Mouse (Mus musculus): ENCODE measurements around the gene Ms4a6b. TPM values are rescaled to one million over a fixed set of nuclear protein-coding genes. Genes with fewer than 3 reads are reported as not detected.
"Not testable (repeated sequence)": the region's sequence is repeated elsewhere in the genome, so short reads cannot be mapped to it uniquely, and the experiment has no call there.

Ms4a6b gene
- 1.6 and 2.1 TPM in 2 replicates for polyA plus RNA-seq (2016; fragmentation: Nextera tagmentation; extraction: Ambion mirVana)

DNA sequence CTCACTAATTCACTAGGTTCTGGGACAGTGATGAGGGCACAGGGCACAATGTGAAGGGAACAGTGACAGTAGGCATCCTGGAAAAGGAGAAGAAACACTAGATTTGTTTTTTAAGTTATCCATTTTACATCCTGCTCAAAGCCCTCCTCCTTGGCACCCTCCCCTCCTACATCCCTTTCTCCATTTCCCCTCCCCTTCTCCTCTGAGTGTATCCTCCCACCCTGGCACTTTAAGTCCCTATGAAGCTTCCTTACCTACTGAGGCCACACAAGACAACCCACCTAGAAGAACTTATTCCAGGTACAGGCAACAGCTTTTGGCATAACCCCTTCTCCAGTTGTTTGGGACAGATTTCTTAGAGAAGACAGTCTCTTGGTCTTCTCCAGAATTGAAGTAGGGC is at the start of gene Ms4a6b:
TSS of gene Ms4a6b (plus strand) at position 267 of the 400 bp plus-strand sequence.
- Histone ChIP-seq H3K4me1 (no peaks in the 10 kb centered on the region), H3K4me2 (no peak within 1 kb of the TSS), H3K9me3 (no peaks in the 10 kb centered on the region), H3K27ac (no peak within 1 kb of the TSS), H3K36me3 (replicated peaks) (no peaks in the 10 kb centered on the region), H3K4me3 (replicated peaks) (no peak within 1 kb of the TSS), H3K9ac (no peak within 1 kb of the TSS), H3K27me3 (no peaks in the 10 kb centered on the region)
- no peak for ATAC-seq (ENCODE audit: low FRiP score)

DNA sequence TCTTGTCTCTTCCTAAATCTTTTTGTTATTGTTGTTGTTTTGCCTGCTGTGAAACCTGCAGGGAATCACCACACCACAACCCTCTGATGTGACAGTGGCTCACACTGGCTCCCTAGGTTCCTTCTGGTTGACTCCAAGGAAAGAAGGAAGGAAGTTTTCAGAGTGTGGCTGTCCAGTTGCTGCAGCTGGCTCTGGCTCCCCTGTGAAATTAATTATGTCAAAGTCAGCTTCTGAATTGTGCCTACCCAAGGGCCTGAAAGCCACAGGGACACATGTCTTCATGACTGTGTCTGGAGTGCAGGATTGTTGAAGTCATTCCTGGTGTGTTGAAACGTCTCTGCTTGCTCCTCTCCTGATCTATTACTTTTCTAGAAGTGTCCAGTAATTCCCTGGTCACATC is 48.0 kb upstream of the Ms4a6b start:
- H3K4me3 ChIP-seq (replicated peaks); H3K36me3 ChIP-seq (replicated peaks); H3K9ac ChIP-seq; H3K9me3 ChIP-seq; ATAC-seq (ENCODE audit: low FRiP score); H3K4me2 ChIP-seq; H3K27me3 ChIP-seq; H3K27ac ChIP-seq; H3K4me1 ChIP-seq: not testable (repeated sequence)
- 52% methylated on average over 1 of the region's 1 CpGs for WGBS

DNA sequence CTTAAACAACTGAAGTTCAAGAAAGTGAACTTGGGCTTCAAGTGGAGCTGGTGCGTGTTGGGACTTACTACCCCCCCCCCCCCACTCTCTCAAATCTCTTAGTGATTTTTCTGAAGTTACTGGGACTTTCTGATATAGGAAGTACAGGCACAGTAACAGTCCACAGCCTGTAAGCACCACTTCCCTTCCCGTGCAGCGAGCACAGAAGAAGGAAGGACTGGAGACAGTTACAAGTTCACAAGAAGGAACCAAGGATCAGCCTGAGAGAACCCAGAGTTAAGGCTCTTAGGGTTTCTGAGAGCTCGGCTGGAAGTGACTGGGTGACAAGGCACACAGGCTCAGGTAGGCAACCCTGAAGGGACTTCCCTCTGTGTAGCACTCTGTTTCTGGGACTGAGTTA is 47.1 kb upstream of the Ms4a6b start, which contains the start of gene Ms4a6c:
TSS of gene Ms4a6c (plus strand) at position 152 of the 400 bp plus-strand sequence.
- H3K9ac ChIP-seq; ATAC-seq (ENCODE audit: low FRiP score); H3K4me1 ChIP-seq; H3K9me3 ChIP-seq; H3K36me3 ChIP-seq (replicated peaks); H3K27ac ChIP-seq; H3K4me3 ChIP-seq (replicated peaks); H3K27me3 ChIP-seq; H3K4me2 ChIP-seq: not testable (repeated sequence)
- WGBS: 90% methylated on average over 4 of the region's 4 CpGs

DNA sequence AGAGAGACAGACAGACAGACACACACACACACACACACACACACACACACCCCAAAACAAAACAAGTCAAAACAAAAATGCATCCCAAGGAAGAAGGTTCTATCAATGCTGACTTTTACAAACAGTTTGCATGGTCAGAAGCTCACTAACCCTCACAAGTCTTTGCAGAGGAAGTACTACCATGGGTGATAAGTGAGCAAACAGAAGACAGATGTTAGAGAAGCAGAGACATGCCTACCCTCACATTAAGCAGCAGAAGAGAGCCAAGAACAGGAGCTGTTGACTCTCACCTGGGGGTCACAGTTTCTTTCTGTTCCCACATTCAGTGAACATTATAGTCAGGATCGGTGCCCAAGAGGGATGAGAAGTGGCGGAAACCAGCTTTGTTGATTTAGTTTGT is 36.6 kb upstream of the Ms4a6b start:
- Histone ChIP-seq H3K4me1 (no peaks in the 10 kb centered on the region), H3K36me3 (replicated peaks) (no peaks in the 10 kb centered on the region), H3K4me2 (no peak overlapping the region), H3K27ac (no peak overlapping the region), H3K27me3 (no peaks in the 10 kb centered on the region), H3K9ac (no peak overlapping the region), H3K4me3 (replicated peaks) (no peak overlapping the region), H3K9me3 (no peaks in the 10 kb centered on the region)
- 96% methylated on average over 2 of the region's 2 CpGs for WGBS
- no peak for ATAC-seq (ENCODE audit: low FRiP score)

DNA sequence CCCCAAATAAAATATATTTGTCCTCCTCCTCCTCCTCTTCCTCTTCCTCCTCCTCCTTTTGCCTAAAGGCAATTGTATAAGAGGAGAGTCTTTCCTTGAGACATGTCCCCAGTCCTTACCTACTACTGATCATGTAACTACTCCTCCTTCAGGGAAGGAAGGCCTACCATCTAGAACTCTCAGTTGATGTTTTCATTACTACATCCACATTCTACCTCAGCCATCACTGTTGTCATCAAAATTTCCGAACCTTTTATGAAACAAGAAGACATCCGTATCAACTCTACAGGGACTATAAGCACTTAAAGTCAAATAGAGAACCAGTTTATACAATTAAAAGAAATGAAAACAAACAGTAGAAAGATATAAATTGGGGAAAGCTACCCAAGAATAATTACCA is 33.6 kb upstream of the Ms4a6b start:
- no peak overlapping the region for H3K27ac ChIP-seq
- no peak for ATAC-seq (ENCODE audit: low FRiP score)
- WGBS: 92% methylated on average over 2 of the region's 2 CpGs
- H3K36me3 ChIP-seq (replicated peaks): no peaks in the 10 kb centered on the region
- H3K9me3 ChIP-seq: no peaks in the 10 kb centered on the region
- H3K4me1 ChIP-seq: no peaks in the 10 kb centered on the region
- no peak overlapping the region for H3K4me2 ChIP-seq
- no peaks in the 10 kb centered on the region for H3K27me3 ChIP-seq
- H3K4me3 ChIP-seq (replicated peaks): no peak overlapping the region
- H3K9ac ChIP-seq: no peak overlapping the region

DNA sequence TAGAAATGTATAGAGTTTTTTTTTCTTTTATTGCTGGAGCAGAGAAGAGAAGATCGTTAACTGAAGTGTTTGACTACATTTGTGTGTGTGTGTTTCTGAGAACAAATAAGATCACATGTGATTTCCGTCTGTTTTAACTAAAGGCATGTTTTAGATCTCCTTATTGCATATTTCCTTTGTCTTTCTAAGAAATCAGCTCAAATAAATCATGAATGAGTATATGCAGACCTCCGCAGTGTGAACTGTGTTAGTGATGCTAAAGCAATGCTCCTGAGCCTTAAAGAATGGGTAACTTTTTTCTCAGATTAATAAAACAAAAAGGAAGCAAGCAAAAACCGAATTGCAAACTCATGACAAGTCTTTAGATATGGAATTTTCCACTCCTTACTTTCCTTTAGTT is 32.4 kb upstream of the Ms4a6b start:
- Histone ChIP-seq H3K27ac (no peak overlapping the region), H3K36me3 (replicated peaks) (no peaks in the 10 kb centered on the region), H3K4me1 (no peaks in the 10 kb centered on the region), H3K4me2 (no peak overlapping the region), H3K9me3 (no peaks in the 10 kb centered on the region), H3K4me3 (replicated peaks) (no peak overlapping the region), H3K9ac (no peak overlapping the region), H3K27me3 (no peaks in the 10 kb centered on the region)
- 74% methylated on average over 4 of the region's 4 CpGs for WGBS
- no peak for ATAC-seq (ENCODE audit: low FRiP score)

DNA sequence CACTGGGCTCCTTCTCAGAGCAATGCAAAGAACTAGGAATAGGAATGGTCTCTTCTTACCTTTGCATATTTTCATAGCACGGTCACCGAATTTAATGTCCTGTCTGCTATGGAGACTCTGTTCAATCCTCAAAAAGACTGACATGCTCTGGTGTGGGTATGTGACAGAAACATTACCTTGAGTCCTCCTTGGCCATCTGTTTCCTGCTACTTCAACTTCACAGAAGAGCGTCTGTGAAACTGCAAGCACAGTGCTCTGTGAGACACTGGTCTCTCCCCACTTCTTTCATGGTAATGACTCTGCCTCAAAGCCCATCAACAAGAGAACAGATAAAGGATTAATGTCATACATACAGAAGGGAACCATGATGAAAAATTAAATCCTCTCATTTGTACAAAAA is 31.9 kb upstream of the Ms4a6b start:
- Histone ChIP-seq H3K27me3 (no peaks in the 10 kb centered on the region), H3K9ac (no peak overlapping the region), H3K9me3 (no peaks in the 10 kb centered on the region), H3K4me3 (replicated peaks) (no peak overlapping the region), H3K36me3 (replicated peaks) (no peaks in the 10 kb centered on the region), H3K4me2 (no peak overlapping the region), H3K27ac (no peak overlapping the region), H3K4me1 (no peaks in the 10 kb centered on the region)
- 86% methylated on average over 3 of the region's 3 CpGs for WGBS
- no peak for ATAC-seq (ENCODE audit: low FRiP score)

DNA sequence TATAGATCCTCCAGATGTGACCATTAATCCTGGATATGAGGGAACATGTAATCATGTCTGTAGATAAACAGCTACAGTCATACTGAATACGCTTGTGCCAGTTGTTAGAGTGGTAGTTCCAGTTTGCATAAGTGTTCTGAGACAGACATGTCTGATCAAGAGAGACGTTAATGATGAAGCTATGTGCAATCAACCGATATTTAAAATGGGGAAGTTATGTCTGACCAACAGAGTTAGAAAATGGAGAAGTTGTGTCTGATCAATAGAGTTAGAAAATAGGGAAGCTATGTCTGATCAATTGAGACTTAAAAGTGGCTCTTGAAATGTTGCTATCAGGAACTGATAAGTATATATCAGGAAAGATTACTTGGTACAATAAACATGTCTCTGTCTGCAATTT is 31.0 kb upstream of the Ms4a6b start:
- no peak for ATAC-seq (ENCODE audit: low FRiP score)
- H3K4me2 ChIP-seq: no peak overlapping the region
- no peak overlapping the region for H3K4me3 ChIP-seq (replicated peaks)
- H3K9me3 ChIP-seq: no peaks in the 10 kb centered on the region
- H3K27ac ChIP-seq: no peak overlapping the region
- 93% methylated on average over 3 of the region's 3 CpGs for WGBS
- H3K27me3 ChIP-seq: no peaks in the 10 kb centered on the region
- no peak overlapping the region for H3K9ac ChIP-seq
- no peaks in the 10 kb centered on the region for H3K36me3 ChIP-seq (replicated peaks)
- H3K4me1 ChIP-seq: no peaks in the 10 kb centered on the region

DNA sequence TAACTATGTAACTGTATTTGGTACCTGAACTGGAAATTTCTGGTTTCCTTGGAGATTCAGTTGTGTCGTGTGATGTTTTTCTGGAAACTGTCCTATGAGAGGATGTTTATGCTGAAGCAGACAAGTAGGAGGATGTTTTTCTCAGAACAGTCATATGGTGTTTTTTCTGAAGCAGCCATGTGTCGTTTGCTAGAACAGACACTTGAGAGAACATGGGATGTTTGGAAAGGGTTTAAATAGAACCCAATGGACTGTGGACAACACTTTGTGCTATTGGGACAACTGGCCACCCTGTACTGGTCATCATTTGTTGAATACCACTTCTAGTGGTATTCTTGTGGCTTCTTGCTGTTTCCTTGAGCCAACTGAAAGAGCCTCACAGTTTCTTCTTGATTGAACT is 30.6 kb upstream of the Ms4a6b start, which contains the start of gene Gm8369:
TSS of gene Gm8369 (plus strand) at position 193 of the 400 bp plus-strand sequence.
- Histone ChIP-seq H3K36me3 (replicated peaks) (no peaks in the 10 kb centered on the region), H3K4me1 (no peaks in the 10 kb centered on the region), H3K4me3 (replicated peaks) (no peak within 1 kb of the TSS), H3K9ac (no peak within 1 kb of the TSS), H3K27me3 (no peaks in the 10 kb centered on the region), H3K9me3 (no peaks in the 10 kb centered on the region), H3K27ac (no peak within 1 kb of the TSS), H3K4me2 (no peak within 1 kb of the TSS)
- WGBS: 85% methylated on average over 2 of the region's 2 CpGs
- ATAC-seq (ENCODE audit: low FRiP score): no peak

DNA sequence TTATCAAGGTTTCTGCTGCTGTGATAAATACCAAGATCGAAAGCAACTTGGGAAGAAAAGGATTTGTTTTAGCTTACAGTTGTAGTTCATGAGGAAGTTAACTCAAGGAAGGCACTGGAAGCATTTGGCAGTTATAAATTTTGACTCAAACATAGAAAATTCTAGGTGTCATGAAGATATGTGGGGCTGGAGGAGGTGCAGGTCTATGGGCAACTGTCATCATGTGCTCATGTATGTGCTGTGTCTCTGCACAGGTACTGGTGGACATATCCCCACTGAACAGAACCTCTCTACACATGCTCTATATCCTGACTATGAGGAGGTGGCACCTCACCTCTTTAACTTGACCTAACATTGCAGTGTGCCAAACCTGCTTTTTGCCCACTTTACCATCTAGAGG is 29.7 kb upstream of the Ms4a6b start:
- H3K9me3 ChIP-seq: no peaks in the 10 kb centered on the region
- no peak overlapping the region for H3K9ac ChIP-seq
- no peak overlapping the region for H3K4me3 ChIP-seq (replicated peaks)
- no peaks in the 10 kb centered on the region for H3K4me1 ChIP-seq
- 88% methylated on average over 1 of the region's 1 CpGs for WGBS
- ATAC-seq (ENCODE audit: low FRiP score): no peak
- H3K4me2 ChIP-seq: no peak overlapping the region
- no peaks in the 10 kb centered on the region for H3K27me3 ChIP-seq
- no peaks in the 10 kb centered on the region for H3K36me3 ChIP-seq (replicated peaks)
- no peak overlapping the region for H3K27ac ChIP-seq

DNA sequence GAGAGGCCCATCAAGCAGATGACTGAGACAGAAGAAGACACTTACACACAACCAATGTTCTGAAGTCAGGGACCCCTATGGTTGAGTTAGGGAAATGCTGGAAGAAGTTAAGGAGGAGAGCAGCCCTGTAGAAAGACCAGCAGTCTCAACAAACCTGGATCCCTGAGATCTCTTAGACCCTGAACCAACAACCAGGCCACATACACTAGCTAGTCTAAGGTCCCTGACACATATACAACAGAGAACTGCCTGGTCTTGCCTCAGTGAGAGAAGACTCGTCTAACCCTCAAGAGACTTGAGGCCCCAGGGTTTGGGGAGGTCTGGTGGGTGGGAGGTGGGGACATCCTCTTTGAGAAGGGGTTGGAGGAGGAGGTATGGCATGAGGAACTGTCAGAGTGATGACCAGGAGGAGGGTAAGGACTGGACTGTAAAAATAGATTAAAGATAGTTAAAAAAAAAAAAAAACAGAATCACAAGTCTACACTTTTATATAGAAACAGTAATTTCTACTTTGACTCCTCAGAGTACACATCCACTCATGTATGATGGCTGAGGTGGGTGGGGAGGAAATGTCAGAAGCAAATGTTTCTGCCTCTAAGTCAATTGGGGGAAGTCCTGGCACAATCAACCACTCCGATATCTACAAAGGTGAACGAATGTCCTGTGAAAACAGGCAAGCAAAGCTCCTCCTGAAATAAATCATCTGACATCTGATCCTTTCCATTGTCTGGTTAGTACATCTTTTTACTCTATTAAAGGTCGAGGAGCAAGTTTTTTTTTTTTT is 24.7 kb upstream of the Ms4a6b start:
- H3K27me3 ChIP-seq: no peaks in the 10 kb centered on the region
- 81% methylated on average over 4 of the region's 4 CpGs for WGBS
- H3K27ac ChIP-seq: no peak overlapping the region
- H3K4me3 ChIP-seq (replicated peaks): no peak overlapping the region
- H3K36me3 ChIP-seq (replicated peaks): no peaks in the 10 kb centered on the region
- ATAC-seq (ENCODE audit: low FRiP score): no peak
- H3K9me3 ChIP-seq: no peaks in the 10 kb centered on the region
- H3K4me2 ChIP-seq: no peak overlapping the region
- H3K9ac ChIP-seq: no peak overlapping the region
- H3K4me1 ChIP-seq: no peaks in the 10 kb centered on the region

DNA sequence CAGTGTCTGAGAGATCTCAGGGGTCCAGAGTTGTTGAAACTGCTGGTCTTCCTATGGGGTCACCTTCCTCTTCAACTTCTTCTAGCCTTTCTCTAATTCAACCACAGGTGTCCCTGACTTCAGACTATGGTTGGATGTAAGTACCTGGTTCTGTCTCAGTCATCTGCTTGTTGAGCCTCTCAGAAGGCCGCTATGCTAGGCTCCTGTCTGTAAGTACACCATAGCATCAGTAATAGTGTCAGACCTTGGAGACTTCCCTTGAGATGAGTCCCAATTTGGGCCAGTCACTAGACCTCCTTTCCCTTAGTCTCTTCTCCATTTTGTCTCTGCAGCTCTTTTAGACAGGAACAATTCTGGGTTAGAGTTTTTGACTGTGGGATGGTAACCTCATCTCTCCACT is 23.6 kb upstream of the Ms4a6b start:
- no peaks in the 10 kb centered on the region for H3K36me3 ChIP-seq (replicated peaks)
- no peak for ATAC-seq (ENCODE audit: low FRiP score)
- no peaks in the 10 kb centered on the region for H3K9me3 ChIP-seq
- H3K27me3 ChIP-seq: no peaks in the 10 kb centered on the region
- no peak overlapping the region for H3K27ac ChIP-seq
- no peak overlapping the region for H3K9ac ChIP-seq
- WGBS: 82% methylated on average over 1 of the region's 1 CpGs
- no peaks in the 10 kb centered on the region for H3K4me1 ChIP-seq
- H3K4me2 ChIP-seq: no peak overlapping the region
- no peak overlapping the region for H3K4me3 ChIP-seq (replicated peaks)

DNA sequence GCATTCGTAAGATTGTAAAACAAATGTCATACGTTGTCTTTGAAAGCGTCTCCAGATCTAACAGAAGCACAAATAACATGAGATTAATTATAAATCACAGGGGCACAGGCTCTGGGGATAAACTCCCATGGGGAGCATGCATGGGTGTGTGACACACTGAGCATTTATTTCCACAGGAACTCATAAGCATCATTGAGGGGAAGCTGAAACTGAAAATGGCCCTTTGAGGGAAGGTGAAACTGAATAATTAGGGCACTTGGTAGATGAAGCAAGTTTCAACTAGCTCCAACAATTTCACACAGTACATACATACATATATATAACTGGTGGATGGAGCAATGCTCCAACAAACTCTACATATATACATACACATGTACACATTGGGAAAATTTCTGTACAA is 21.8 kb upstream of the Ms4a6b start:
- H3K4me2 ChIP-seq: no peak overlapping the region
- no peak overlapping the region for H3K4me3 ChIP-seq (replicated peaks)
- no peaks in the 10 kb centered on the region for H3K36me3 ChIP-seq (replicated peaks)
- no peaks in the 10 kb centered on the region for H3K4me1 ChIP-seq
- no peak overlapping the region for H3K9ac ChIP-seq
- no peak for ATAC-seq (ENCODE audit: low FRiP score)
- no peaks in the 10 kb centered on the region for H3K9me3 ChIP-seq
- 90% methylated on average over 3 of the region's 3 CpGs for WGBS
- no peak overlapping the region for H3K27ac ChIP-seq
- H3K27me3 ChIP-seq: no peaks in the 10 kb centered on the region
